Mouse (Mus musculus) forebrain, postnatal 0 days (tissue): Measurements from ENCODE around the gene Retreg3. TPM values are rescaled to one million over a fixed set of nuclear protein-coding genes. Genes with fewer than 3 reads are reported as not detected.

Source experiments
- ATAC-seq: fragments of 200-750 bp; cut with Nextera tagmentation; 2 replicates; pipeline ENCODE4 v1.8.0; 2017; ENCODE audit warnings: mild to moderate bottlenecking, moderate library complexity
- DNase-seq: peaks from one replicate; pipeline ENCODE4 v3.0.0-alpha.2; 2015
- H3K27ac ChIP-seq: fragments of 300-500 bp; sonication (generic); 2 replicates; pipeline ENCODE4 v1.5.1; 2014; ENCODE audit warnings: low read depth, mild to moderate bottlenecking, antibody characterized with exemption, low read length, moderate library complexity, mixed read lengths
- H3K27me3 ChIP-seq: fragments of 300-500 bp; sonication (generic); 2 replicates; pipeline ENCODE4 v1.6.1; 2014; ENCODE audit warnings: mild to moderate bottlenecking, low read length, mixed read lengths; ENCODE audit not compliant: insufficient read depth
- H3K36me3 ChIP-seq: fragments of 300-500 bp; sonication (generic); 2 replicates; pipeline ENCODE4 v1.6.1; 2014; ENCODE audit warnings: mild to moderate bottlenecking, moderate library complexity; ENCODE audit not compliant: insufficient read depth
- H3K4me1 ChIP-seq: fragments of 300-500 bp; sonication (generic); 2 replicates; pipeline ENCODE4 v1.6.1; 2014; ENCODE audit warnings: antibody characterized with exemption; ENCODE audit not compliant: insufficient read depth
- H3K4me2 ChIP-seq: fragments of 300-500 bp; sonication (generic); 2 replicates; pipeline ENCODE4 v1.6.1; 2014; ENCODE audit warnings: low read depth, mild to moderate bottlenecking, moderate library complexity
- H3K4me3 ChIP-seq: fragments of 300-500 bp; sonication (generic); 2 replicates; pipeline ENCODE4 v1.5.1; 2014; ENCODE audit warnings: low read depth, low read length, mixed read lengths
- H3K9ac ChIP-seq: fragments of 300-500 bp; sonication (generic); 2 replicates; pipeline ENCODE4 v1.6.1; 2014; ENCODE audit warnings: mild to moderate bottlenecking
- H3K9me3 ChIP-seq: fragments of 300-500 bp; sonication (generic); 2 replicates; pipeline ENCODE4 v1.6.1; 2016; ENCODE audit warnings: low read length
- CTCF ChIP-seq: sonication (generic); IDR thresholded peaks from 2 replicates; pipeline ENCODE4 v1.5.1; 2016; ENCODE audit warnings: antibody characterized with exemption, control low read depth, low read depth
- WGBS: fragments of 180-500 bp; shearing (Covaris S2); extraction: QIAGEN DNeasy Blood & Tissue Kit; methylation state at CpG from one replicate; pipeline ENCODE4 v1.1.7; 2014; 5-methylcytosine and 5-hydroxymethylcytosine counted together
- polyA plus RNA-seq: library from polyadenylated mRNA; unstranded; fragments of >200 nt; fragmentation: Nextera tagmentation; extraction: Ambion mirVana; gene quantifications from 2 replicates; pipeline ENCODE4 v1.2.1, GENCODE M21; 2015
- total RNA-seq: library from RNA; depleted of rRNA; stranded (reverse); fragments of >200 nt; gene quantifications from 2 replicates; pipeline ENCODE4 v1.2.3, GENCODE M21; 2014

The Retreg3 gene
- total and polyA plus RNA-seq, 2 experiments from 2014 or later, result 23.2 to 59.0 TPM

GRCm38 (mm10) chr11:101094930-101095313, 24.8 kb downstream of the Retreg3 start:
- peak overlapping the region; percentile 81 for H3K27ac ChIP-seq
- peak; percentile 21 for ATAC-seq
- H3K9ac ChIP-seq, result peak overlapping the region; percentile 57
- H3K36me3 ChIP-seq, result peaks cover 73% of the 10 kb centered on the region
- no peaks in the 10 kb centered on the region; the same call in 1 of the 2 replicates for H3K4me1 ChIP-seq
- WGBS, result 1% methylated on average over 18 of the region's 18 CpGs
- no peaks in the 10 kb centered on the region for H3K9me3 ChIP-seq
- no peaks in the 10 kb centered on the region for H3K27me3 ChIP-seq
- peak overlapping the region; percentile 79 for H3K4me2 ChIP-seq
- peak overlapping the region; percentile 56 for H3K4me3 ChIP-seq
- TF ChIP-seq CTCF, result no peak
- DNase-seq, result no peak

GRCm38 (mm10) chr11:101089931-101090330, 29.8 kb downstream of the Retreg3 start:
- no peak overlapping the region for H3K27ac ChIP-seq
- peaks cover 5% of the 10 kb centered on the region for H3K4me1 ChIP-seq
- DNase-seq (no peak), ATAC-seq (no peak)
- no peak overlapping the region for H3K9ac ChIP-seq
- H3K4me2 ChIP-seq, result no peak overlapping the region
- WGBS, result 85% methylated on average over 1 of the region's 1 CpGs
- no peaks in the 10 kb centered on the region for H3K27me3 ChIP-seq
- H3K36me3 ChIP-seq, result peaks cover 65% of the 10 kb centered on the region
- TF ChIP-seq CTCF, result no peak
- no peaks in the 10 kb centered on the region for H3K9me3 ChIP-seq
- H3K4me3 ChIP-seq, result no peak overlapping the region

GRCm38 (mm10) chr11:101087682-101088055, 32.0 kb downstream of the Retreg3 start:
- H3K9ac ChIP-seq, result peak overlapping the region; percentile 81
- DNase-seq (no peak), ATAC-seq (no peak)
- H3K4me2 ChIP-seq, result peak overlapping the region; percentile 94
- WGBS, result 11% methylated on average over 8 of the region's 8 CpGs
- peaks cover 57% of the 10 kb centered on the region for H3K36me3 ChIP-seq
- no peaks in the 10 kb centered on the region for H3K27me3 ChIP-seq
- peaks cover 12% of the 10 kb centered on the region for H3K4me1 ChIP-seq
- no peaks in the 10 kb centered on the region for H3K9me3 ChIP-seq
- H3K27ac ChIP-seq, result peak overlapping the region; percentile 86
- TF ChIP-seq CTCF, result no peak
- peak overlapping the region; percentile 75 for H3K4me3 ChIP-seq

DNA sequence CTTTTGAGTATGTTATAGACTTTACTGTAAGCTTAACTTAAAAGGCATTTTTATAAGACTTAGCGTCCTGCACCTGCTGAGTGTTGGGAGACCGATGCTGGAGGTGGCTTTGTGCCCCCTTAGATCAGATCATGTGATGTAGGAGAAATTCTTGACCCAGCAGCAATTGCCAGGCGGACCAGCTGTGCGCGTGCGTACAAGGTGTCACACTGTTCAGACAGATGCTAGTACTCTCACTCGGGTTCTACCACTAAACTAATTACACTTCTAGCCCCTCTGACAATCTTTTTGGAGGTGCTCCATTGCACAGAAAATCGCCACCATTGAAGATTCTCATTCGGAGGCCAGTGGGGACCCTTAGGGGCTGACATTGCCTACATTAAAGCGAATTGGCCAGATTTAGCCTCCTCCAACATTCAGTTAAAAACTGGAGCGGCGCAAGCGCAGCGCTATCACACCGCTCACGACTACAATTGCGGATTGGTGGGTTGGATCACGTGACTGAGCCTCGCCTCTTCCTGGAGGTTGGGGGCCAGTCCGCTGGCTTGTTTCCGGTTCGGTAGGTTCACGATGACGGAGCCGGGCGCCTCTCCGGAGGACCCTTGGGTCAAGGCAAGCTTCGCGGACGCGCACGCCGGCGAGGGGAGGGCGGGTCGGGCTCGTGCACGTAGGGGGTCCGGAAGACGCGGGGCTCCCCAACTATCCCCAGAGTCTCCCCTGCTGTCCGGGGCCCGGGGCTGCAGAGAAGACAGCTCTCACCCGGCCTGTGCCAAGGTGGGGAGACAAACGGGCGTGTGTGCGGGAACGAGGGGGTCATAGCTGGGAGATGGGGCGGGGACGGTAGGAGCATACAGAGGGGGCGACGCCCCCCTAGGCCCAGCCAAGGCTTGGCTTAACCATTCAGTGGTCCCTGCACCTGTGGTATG, 32.7 kb downstream of the Retreg3 start, which contains the start of gene Mlx:
TSS of gene Mlx (plus strand) at position 522 of the 926 bp plus-strand sequence.
- Histone ChIP-seq H3K4me2 (peak within 1 kb of the TSS; percentile 94), H3K4me3 (peak within 1 kb of the TSS; percentile 75), H3K4me1 (peaks cover 12% of the 10 kb centered on the region), H3K9me3 (no peaks in the 10 kb centered on the region), H3K36me3 (peaks cover 50% of the 10 kb centered on the region), H3K27ac (peak within 1 kb of the TSS; percentile 86), H3K27me3 (no peaks in the 10 kb centered on the region), H3K9ac (peak within 1 kb of the TSS; percentile 81)
- DNase-seq, result peak; percentile 96
- ATAC-seq, result peak; percentile 83
- 2% methylated on average over 52 of the region's 52 CpGs for WGBS
- 0 out of 2 replicates have a peak, but pooled peaks have one; percentile 2 for TF ChIP-seq CTCF

DNA sequence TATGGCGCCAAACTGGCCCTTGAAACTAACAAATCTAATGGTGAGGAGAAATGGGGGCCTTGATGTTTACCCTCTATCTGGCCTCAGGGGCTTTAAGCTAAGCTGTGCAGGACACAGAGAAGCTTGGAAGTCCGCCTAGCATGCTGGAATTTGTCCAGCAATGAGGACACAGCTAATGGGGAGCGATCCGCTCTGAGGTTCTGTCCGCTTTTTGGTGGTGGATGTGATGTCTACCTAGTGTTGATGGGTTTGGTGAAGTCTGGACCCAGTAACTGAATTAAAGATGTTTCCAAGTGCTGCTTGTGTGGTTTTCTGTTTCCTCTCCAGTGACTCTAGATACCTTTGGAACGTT, 33.4 kb downstream of the Retreg3 start:
- Histone ChIP-seq H3K27ac (peak overlapping the region; percentile 86; the same call in 1 of the 2 replicates), H3K9ac (peak overlapping the region; percentile 81; the same call in 1 of the 2 replicates), H3K4me2 (peak overlapping the region; percentile 94; the same call in 1 of the 2 replicates), H3K4me1 (peaks cover 12% of the 10 kb centered on the region), H3K36me3 (peaks cover 43% of the 10 kb centered on the region), H3K27me3 (peaks cover under 1% of the 10 kb centered on the region; the same call in 1 of the 2 replicates), H3K4me3 (no peak overlapping the region; the same call in 1 of the 2 replicates), H3K9me3 (no peaks in the 10 kb centered on the region)
- 73% methylated on average over 6 of the region's 6 CpGs for WGBS
- no peak for DNase-seq
- ATAC-seq, result no peak
- no peak for TF ChIP-seq CTCF

- DNase-seq, result no peak
- WGBS, result 94% methylated on average over 18 of the region's 18 CpGs
- ATAC-seq, result no peak
- peaks cover 38% of the 10 kb centered on the region for H3K36me3 ChIP-seq
- H3K4me2 ChIP-seq, result no peak overlapping the region
- H3K9ac ChIP-seq, result 0 out of 2 replicates have a peak overlapping the region, but pooled peaks have one; percentile 81
- H3K4me1 ChIP-seq, result peaks cover 12% of the 10 kb centered on the region
- no peak for TF ChIP-seq CTCF
- H3K27ac ChIP-seq, result no peak overlapping the region
- H3K9me3 ChIP-seq, result no peaks in the 10 kb centered on the region
- H3K27me3 ChIP-seq, result peaks cover 6% of the 10 kb centered on the region
- no peak overlapping the region for H3K4me3 ChIP-seq
Measured at GRCm38 (mm10) chr11:101085617-101086322, 33.9 kb downstream of the Retreg3 start.
